Mouse (Mus musculus): ENCODE measurements around the gene Vmn2r96. TPM values are rescaled to one million over a fixed set of nuclear protein-coding genes. Genes with fewer than 3 reads are reported as not detected.
"Not testable (repeated sequence)": the region's sequence is repeated elsewhere in the genome, so short reads cannot be mapped to it uniquely, and the experiment has no call there.

The Vmn2r96 gene
- not detected in 2 replicates for polyA plus RNA-seq (2015; fragmentation: Nextera tagmentation; extraction: Ambion mirVana)

DNA sequence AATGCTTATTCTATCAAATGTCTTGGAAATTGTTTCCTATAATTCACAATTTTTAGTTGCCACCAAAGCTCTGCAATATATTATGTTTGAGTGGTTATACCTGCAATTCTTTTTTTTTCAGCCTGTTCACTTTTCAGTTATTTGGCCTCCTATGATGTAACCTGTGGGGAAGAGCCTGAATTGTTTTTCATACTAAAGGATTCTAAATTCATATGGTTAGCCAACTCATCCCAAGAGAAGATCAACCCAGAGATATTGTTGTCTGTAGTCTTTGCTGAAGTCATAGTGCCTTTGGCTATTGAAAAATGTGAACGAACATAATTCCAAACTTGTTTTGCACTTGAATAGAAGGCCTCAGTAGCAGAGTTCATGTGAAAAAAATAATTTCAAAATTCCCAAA is at the start of gene Vmn2r96:
Gene Vmn2r96, plus strand, starts transcription at position 301 of the 400 bp plus-strand sequence.
- H3K9ac ChIP-seq (replicated peaks); H3K4me1 ChIP-seq; ATAC-seq (ENCODE audit: low FRiP score); H3K9me3 ChIP-seq (replicated peaks); H3K4me3 ChIP-seq (replicated peaks); H3K27ac ChIP-seq (replicated peaks); H3K36me3 ChIP-seq; H3K4me2 ChIP-seq; H3K27me3 ChIP-seq (replicated peaks): not testable (repeated sequence)
- 82% methylated on average over 1 of the region's 1 CpGs for WGBS

DNA sequence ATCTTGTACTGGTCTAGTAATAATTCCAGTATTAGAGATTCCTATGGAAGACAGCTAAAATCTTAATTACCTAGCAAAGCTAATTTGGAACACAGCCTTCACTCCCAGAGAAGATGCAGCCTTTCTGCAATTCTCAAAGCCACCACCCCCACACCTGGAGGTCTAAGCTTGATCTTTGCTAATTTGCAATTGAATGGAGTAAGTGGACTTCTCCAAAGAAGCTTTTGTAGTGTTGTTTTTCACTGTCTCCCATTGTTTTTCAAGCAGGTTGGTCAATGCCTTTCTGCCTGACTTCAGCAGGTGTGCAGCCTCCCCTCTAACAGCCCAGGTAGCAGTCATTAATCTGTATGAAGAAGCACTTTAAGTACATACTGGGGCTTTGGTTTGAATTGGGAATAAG is 49.6 kb upstream of the Vmn2r96 start:
- Histone ChIP-seq H3K4me1 (no peaks in the 10 kb centered on the region), H3K9ac (replicated peaks) (no peak overlapping the region), H3K4me3 (replicated peaks) (no peak overlapping the region), H3K4me2 (no peak overlapping the region), H3K27me3 (replicated peaks) (no peaks in the 10 kb centered on the region), H3K36me3 (no peaks in the 10 kb centered on the region), H3K27ac (replicated peaks) (no peak overlapping the region), H3K9me3 (replicated peaks) (peaks cover 33% of the 10 kb centered on the region)
- ATAC-seq (ENCODE audit: low FRiP score): no peak

GRCm38 (mm10) chr17:18523991-18524390 is 49.0 kb upstream of the Vmn2r96 start:
- H3K4me2 ChIP-seq: no peak overlapping the region
- H3K4me3 ChIP-seq (replicated peaks): no peak overlapping the region
- ATAC-seq (ENCODE audit: low FRiP score): no peak
- no peaks in the 10 kb centered on the region for H3K36me3 ChIP-seq
- no peaks in the 10 kb centered on the region for H3K4me1 ChIP-seq
- H3K27me3 ChIP-seq (replicated peaks): no peaks in the 10 kb centered on the region
- H3K9me3 ChIP-seq (replicated peaks): peaks cover 33% of the 10 kb centered on the region
- no peak overlapping the region for H3K9ac ChIP-seq (replicated peaks)
- H3K27ac ChIP-seq (replicated peaks): no peak overlapping the region
- 76% methylated on average over 1 of the region's 1 CpGs for WGBS

DNA sequence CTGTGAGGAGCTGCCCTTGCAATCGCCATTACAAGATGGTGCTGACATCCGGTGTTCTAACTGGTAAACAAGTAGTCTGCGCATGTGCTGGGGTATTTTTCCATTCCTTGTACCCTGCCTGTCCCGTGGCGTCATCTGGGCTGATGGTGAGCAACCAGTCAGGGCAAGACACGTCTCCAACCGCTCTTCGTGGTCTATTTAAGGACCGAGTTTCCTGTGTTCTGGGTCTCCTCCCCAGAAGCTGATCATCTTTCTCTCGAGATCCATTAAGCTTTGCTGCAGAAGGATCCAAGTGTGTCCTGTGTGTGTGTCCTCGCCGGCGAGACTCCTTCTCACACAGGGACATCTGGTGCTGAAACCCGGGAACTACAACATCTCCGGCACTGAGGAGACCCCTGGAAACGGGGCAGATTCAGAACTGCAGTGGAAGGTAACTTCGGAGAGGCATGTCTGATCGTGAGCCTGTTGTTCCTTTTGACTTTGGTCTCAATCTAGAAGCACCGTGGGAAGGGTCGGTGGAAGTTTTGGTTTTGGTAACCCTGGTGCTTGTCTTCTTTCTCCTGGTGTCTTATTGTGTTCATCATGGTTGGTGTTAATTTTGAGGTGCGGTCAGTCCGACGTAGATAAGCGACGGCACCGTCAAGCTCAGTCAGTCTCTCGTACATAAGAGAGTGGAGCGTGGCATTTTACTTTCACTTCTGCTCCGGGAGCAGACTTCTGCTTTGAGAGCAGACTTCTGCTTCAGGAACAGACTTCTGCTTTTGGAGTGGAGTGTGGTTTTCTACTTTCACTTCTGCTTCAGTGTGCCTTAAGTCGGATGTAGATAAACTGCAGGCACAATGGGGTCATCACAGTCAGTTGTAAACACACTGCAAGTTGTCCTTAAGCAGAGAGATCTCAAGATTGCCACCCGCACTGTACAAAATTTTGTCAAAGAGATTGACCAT is 14.5 kb upstream of the Vmn2r96 start:
- H3K27me3 ChIP-seq (replicated peaks); H3K27ac ChIP-seq (replicated peaks); H3K9ac ChIP-seq (replicated peaks); H3K36me3 ChIP-seq; H3K4me1 ChIP-seq; H3K4me2 ChIP-seq; H3K4me3 ChIP-seq (replicated peaks); ATAC-seq (ENCODE audit: low FRiP score): not testable (repeated sequence)
- peaks cover 43% of the 10 kb centered on the region for H3K9me3 ChIP-seq (replicated peaks)
- 94% methylated on average over 31 of the region's 31 CpGs for WGBS

DNA sequence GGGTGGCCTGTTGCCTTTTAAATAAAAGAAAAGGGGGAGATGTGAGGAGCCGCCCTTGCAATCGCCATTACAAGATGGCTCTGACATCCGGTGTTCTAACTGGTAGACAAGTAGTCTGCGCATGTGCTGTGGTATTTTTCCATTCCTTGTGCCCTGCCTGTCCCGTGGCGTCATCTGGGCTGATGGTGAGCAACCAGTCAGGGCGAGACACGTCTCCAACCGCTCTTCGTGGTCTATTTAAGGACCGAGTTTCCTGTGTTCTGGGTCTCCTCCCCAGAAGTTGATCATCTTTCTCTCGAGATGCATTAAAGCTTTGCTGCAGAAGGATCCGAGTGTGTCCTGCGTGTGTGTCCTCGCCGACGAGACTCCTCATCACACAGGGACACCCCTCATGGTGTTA is 6.8 kb upstream of the Vmn2r96 start:
- not testable (repeated sequence) for H3K4me3 ChIP-seq (replicated peaks); ATAC-seq (ENCODE audit: low FRiP score); H3K4me1 ChIP-seq; H3K36me3 ChIP-seq; H3K27me3 ChIP-seq (replicated peaks); H3K4me2 ChIP-seq; H3K27ac ChIP-seq (replicated peaks); H3K9ac ChIP-seq (replicated peaks)
- WGBS: 92% methylated on average over 17 of the region's 17 CpGs
- peaks cover 20% of the 10 kb centered on the region for H3K9me3 ChIP-seq (replicated peaks)

- H3K27ac ChIP-seq (replicated peaks); H3K36me3 ChIP-seq; H3K4me3 ChIP-seq (replicated peaks); ATAC-seq (ENCODE audit: low FRiP score); H3K9ac ChIP-seq (replicated peaks); H3K4me2 ChIP-seq; H3K4me1 ChIP-seq; H3K27me3 ChIP-seq (replicated peaks): not testable (repeated sequence)
- WGBS: 91% methylated on average over 6 of the region's 6 CpGs
- peaks cover 19% of the 10 kb centered on the region for H3K9me3 ChIP-seq (replicated peaks)
These were observed 42.2 kb downstream of the Vmn2r96 start for GRCm38 (mm10) chr17:18615151-18615550.

DNA sequence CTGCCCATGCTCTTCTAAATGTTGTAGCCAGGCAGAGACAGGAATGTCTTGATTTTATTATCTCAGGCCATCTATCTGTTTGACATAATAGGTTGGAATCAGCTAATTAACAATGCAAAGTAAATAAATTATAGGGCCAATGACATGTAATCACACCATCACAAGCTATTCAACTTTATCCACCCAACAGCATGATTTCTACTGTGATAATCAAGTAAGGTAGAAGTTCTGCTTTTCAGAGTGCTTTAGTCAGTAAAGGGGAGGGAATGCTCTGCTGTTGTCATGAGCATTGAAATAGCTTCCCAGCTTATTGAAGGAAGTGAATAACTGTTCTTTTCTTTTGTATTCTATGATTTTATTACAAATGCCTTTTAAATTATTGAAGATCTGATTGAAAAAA is 53.6 kb downstream of the Vmn2r96 start:
- no peaks in the 10 kb centered on the region for H3K4me1 ChIP-seq
- ATAC-seq (ENCODE audit: low FRiP score): no peak
- no peak overlapping the region for H3K9ac ChIP-seq (replicated peaks)

More for the DNA sequence above, 53.6 kb downstream of the Vmn2r96 start:
- Histone ChIP-seq H3K27ac (replicated peaks) (no peak overlapping the region), H3K4me3 (replicated peaks) (no peak overlapping the region), H3K36me3 (no peaks in the 10 kb centered on the region), H3K4me2 (no peak overlapping the region), H3K27me3 (replicated peaks) (no peaks in the 10 kb centered on the region), H3K9me3 (replicated peaks) (peaks cover 20% of the 10 kb centered on the region; the same call in 1 of the 2 replicates)

Other genes starting within 250 kb of the Vmn2r96 start
- not detected in 2 replicates for gene Vmn2r95, start 149.1 kb upstream of the Vmn2r96 start, polyA plus RNA-seq (2015; fragmentation: Nextera tagmentation; extraction: Ambion mirVana)